Mouse (Mus musculus): Measurements from ENCODE around the gene Armh3. TPM values are rescaled to one million over a fixed set of nuclear protein-coding genes. Genes with fewer than 3 reads are reported as not detected.

Armh3 gene
- polyA plus RNA-seq, 1 experiment from 2014 or later, result 13.6 TPM

DNA sequence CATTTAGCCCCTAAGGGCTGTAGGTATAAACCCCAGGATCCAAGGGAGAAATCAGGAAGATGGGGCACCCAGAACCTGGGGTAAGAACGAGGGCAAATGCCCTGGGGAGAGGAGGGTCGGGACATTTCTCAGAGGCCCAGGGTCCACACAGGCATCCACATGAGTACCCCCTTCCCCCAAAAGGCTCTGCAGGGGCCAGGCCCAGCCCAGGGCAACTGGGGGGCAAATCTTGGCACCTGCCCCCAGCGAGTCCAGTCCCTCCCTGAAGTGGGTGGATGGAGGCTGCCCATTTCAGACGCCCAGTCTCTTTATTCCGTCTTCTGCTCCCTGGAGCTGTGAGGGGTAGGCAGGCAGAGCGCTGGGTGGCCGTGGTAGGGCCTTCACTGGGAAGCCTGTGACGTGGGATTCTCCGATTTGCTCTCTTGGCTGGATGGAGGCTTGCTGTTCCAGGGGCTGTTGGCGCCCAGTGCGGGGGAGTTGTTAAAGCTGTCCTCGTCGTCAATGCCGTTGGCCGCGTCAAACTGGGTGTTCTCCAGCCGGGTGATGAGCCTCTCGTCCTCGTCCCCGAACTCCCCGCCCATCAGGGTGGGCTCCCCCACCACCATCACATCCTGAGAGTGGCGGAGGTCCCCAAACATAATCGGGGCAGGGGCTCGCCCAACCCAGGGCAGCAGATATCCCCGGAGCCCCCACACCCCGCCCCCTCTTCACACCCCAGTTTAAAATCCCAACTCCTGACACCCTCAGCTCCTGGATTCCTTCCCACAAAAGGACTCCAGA lies 34.6 kb upstream of the Armh3 start:
- H3K9ac ChIP-seq, result no peak overlapping the region
- H3K4me2 ChIP-seq, result no peak overlapping the region
- H3K4me1 ChIP-seq (replicated peaks), result peaks cover 23% of the 10 kb centered on the region
- no peak for ATAC-seq (ENCODE audit: insufficient number of reproducible peaks, low FRiP score)
- no peak overlapping the region for H3K27ac ChIP-seq (ENCODE audit: poor library complexity, severe bottlenecking)
- H3K27me3 ChIP-seq (replicated peaks), result no peaks in the 10 kb centered on the region
- peaks cover 7% of the 10 kb centered on the region for H3K9me3 ChIP-seq (replicated peaks)
- WGBS, result 88% methylated on average over 26 of the region's 26 CpGs
- H3K4me3 ChIP-seq, result no peak overlapping the region
- peaks cover 71% of the 10 kb centered on the region for H3K36me3 ChIP-seq

GRCm38 (mm10) chr19:46031689-46032432 lies 33.6 kb upstream of the Armh3 start:
- 77% methylated on average over 9 of the region's 9 CpGs for WGBS

DNA sequence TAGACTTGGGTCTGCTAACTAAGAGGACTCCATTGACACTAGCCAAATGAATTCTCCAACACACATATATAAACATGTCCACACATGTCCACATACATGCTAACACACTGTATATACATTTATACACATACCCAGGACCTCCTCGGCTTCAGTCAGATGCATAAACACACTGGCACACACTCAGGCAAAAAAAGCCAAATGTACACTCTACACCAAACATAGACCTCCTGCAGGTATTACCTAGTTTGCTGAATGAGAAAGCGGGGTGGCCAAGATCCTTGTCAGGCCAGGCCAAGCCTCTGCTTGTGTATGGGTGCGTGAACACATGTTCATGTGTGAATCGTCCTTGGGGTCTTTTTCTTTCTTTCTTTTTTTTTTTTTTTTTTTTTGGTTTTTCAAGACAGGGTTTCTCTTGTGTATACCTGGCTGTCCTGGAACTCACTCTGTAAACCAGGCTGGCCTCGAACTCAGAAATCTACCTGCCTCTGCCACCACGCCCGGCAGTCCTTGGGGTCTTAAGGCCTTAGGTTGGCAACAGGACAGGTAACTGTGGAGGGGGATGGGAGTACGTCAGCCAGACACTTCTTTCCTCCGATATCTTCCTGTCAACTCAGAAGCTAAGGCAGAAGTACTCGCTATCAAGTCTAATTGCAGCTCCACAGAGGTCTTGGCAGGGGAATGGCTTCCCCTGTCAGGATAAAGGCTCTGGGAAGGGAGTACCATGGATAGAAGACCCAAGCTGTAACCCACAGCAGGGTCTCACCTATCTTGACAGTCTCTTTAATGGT lies 32.1 kb upstream of the Armh3 start:
- H3K9me3 ChIP-seq (replicated peaks), result peaks cover 7% of the 10 kb centered on the region
- ATAC-seq (ENCODE audit: insufficient number of reproducible peaks, low FRiP score), result no peak
- WGBS, result 88% methylated on average over 10 of the region's 10 CpGs
- no peak overlapping the region for H3K4me3 ChIP-seq
- no peak overlapping the region for H3K4me2 ChIP-seq
- H3K27me3 ChIP-seq (replicated peaks), result no peaks in the 10 kb centered on the region
- no peak overlapping the region for H3K27ac ChIP-seq (ENCODE audit: poor library complexity, severe bottlenecking)
- no peak overlapping the region for H3K9ac ChIP-seq
- peaks cover 15% of the 10 kb centered on the region for H3K4me1 ChIP-seq (replicated peaks)
- peaks cover 56% of the 10 kb centered on the region for H3K36me3 ChIP-seq

More at GRCm38 (mm10) chr19:46031689-46032432, 33.6 kb upstream of the Armh3 start:
- ATAC-seq (ENCODE audit: insufficient number of reproducible peaks, low FRiP score), result no peak
- Histone ChIP-seq H3K27ac (ENCODE audit: poor library complexity, severe bottlenecking) (no peak overlapping the region), H3K27me3 (replicated peaks) (no peaks in the 10 kb centered on the region), H3K36me3 (peaks cover 70% of the 10 kb centered on the region), H3K9ac (no peak overlapping the region), H3K4me1 (replicated peaks) (peaks cover 17% of the 10 kb centered on the region), H3K4me3 (no peak overlapping the region), H3K9me3 (replicated peaks) (peaks cover 7% of the 10 kb centered on the region), H3K4me2 (no peak overlapping the region)

DNA sequence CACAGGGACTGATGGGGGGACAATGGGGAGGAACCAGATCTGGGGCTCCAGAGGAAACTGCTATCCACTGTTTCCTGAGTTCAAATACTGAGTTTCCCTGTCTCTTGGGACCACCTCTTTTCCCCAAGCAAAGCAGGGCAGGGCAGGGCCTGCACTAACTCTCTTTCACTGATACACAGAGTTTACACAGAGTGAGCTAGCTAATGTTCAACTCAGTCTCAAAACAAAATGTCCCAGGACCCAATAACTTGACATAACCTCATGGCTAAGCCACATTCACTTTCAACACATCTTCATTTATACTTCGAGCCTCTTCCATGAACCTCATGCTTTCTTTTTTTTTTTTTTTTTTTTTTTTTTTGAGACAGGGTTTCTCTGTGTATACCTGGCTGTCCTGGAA lies 31.4 kb upstream of the Armh3 start:
- Histone ChIP-seq H3K27ac (ENCODE audit: poor library complexity, severe bottlenecking) (no peak overlapping the region), H3K4me2 (no peak overlapping the region), H3K27me3 (replicated peaks) (no peaks in the 10 kb centered on the region), H3K36me3 (peaks cover 49% of the 10 kb centered on the region), H3K4me3 (no peak overlapping the region), H3K4me1 (replicated peaks) (peaks cover 15% of the 10 kb centered on the region), H3K9me3 (replicated peaks) (peaks cover 7% of the 10 kb centered on the region), H3K9ac (no peak overlapping the region)
- no peak for ATAC-seq (ENCODE audit: insufficient number of reproducible peaks, low FRiP score)
- 96% methylated on average over 1 of the region's 1 CpGs for WGBS

- Histone ChIP-seq H3K9ac (no peak overlapping the region), H3K27me3 (replicated peaks) (no peaks in the 10 kb centered on the region), H3K4me3 (no peak overlapping the region), H3K4me2 (no peak overlapping the region), H3K4me1 (replicated peaks) (peaks cover 15% of the 10 kb centered on the region), H3K36me3 (peaks cover 40% of the 10 kb centered on the region), H3K27ac (ENCODE audit: poor library complexity, severe bottlenecking) (no peak overlapping the region), H3K9me3 (replicated peaks) (peaks cover 7% of the 10 kb centered on the region)
- 62% methylated on average over 11 of the region's 11 CpGs for WGBS
- ATAC-seq (ENCODE audit: insufficient number of reproducible peaks, low FRiP score), result no peak
Observed at GRCm38 (mm10) chr19:46028747-46029320, 30.5 kb upstream of the Armh3 start.

GRCm38 (mm10) chr19:46026567-46026966 lies 28.3 kb upstream of the Armh3 start:
- H3K36me3 ChIP-seq, result peaks cover 18% of the 10 kb centered on the region
- H3K9me3 ChIP-seq (replicated peaks), result peaks cover 7% of the 10 kb centered on the region
- no peaks in the 10 kb centered on the region for H3K27me3 ChIP-seq (replicated peaks)
- no peak overlapping the region for H3K9ac ChIP-seq
- no peak for ATAC-seq (ENCODE audit: insufficient number of reproducible peaks, low FRiP score)
- 46% methylated on average over 8 of the region's 8 CpGs for WGBS
- no peak overlapping the region; the same call in 1 of the 2 replicates for H3K4me2 ChIP-seq
- peak overlapping the region; percentile 16; the same call in 1 of the 2 replicates for H3K27ac ChIP-seq (ENCODE audit: poor library complexity, severe bottlenecking)
- no peak overlapping the region for H3K4me3 ChIP-seq
- peaks cover 15% of the 10 kb centered on the region for H3K4me1 ChIP-seq (replicated peaks)

DNA sequence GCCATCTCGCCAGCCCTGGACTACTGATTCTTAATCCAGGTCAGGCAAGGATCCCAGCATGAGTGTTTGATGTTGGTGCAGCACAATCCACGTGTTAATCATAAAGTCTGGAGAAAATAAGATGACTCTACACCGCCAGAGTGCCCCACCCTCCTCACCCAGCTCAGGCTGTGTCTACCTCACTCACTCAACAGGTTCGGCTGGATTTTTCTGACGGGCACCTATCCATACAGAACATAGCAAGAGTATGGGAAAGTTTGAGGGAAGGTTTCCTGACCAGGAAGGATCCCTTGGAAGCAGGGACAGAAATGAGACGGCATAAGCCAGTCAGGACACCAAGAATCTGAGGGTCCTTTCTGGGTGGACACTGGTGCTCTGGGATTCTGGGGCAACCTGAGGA lies 26.7 kb upstream of the Armh3 start:
- Histone ChIP-seq H3K27ac (ENCODE audit: poor library complexity, severe bottlenecking) (no peak overlapping the region), H3K4me1 (replicated peaks) (peaks cover 15% of the 10 kb centered on the region), H3K9me3 (replicated peaks) (peaks cover 7% of the 10 kb centered on the region), H3K4me2 (no peak overlapping the region), H3K4me3 (no peak overlapping the region), H3K27me3 (replicated peaks) (no peaks in the 10 kb centered on the region), H3K9ac (no peak overlapping the region), H3K36me3 (peaks cover 5% of the 10 kb centered on the region)
- 72% methylated on average over 6 of the region's 6 CpGs for WGBS
- no peak for ATAC-seq (ENCODE audit: insufficient number of reproducible peaks, low FRiP score)

GRCm38 (mm10) chr19:46016023-46016422 lies 17.7 kb upstream of the Armh3 start:
- H3K4me2 ChIP-seq, result no peak overlapping the region
- H3K4me3 ChIP-seq, result no peak overlapping the region
- H3K4me1 ChIP-seq (replicated peaks), result no peaks in the 10 kb centered on the region
- no peaks in the 10 kb centered on the region for H3K36me3 ChIP-seq
- no peak overlapping the region for H3K9ac ChIP-seq
- no peak for ATAC-seq (ENCODE audit: insufficient number of reproducible peaks, low FRiP score)
- 84% methylated on average over 2 of the region's 2 CpGs for WGBS
- H3K27ac ChIP-seq (ENCODE audit: poor library complexity, severe bottlenecking), result no peak overlapping the region
- H3K27me3 ChIP-seq (replicated peaks), result no peaks in the 10 kb centered on the region
- no peaks in the 10 kb centered on the region; the same call in 1 of the 2 replicates for H3K9me3 ChIP-seq (replicated peaks)

DNA sequence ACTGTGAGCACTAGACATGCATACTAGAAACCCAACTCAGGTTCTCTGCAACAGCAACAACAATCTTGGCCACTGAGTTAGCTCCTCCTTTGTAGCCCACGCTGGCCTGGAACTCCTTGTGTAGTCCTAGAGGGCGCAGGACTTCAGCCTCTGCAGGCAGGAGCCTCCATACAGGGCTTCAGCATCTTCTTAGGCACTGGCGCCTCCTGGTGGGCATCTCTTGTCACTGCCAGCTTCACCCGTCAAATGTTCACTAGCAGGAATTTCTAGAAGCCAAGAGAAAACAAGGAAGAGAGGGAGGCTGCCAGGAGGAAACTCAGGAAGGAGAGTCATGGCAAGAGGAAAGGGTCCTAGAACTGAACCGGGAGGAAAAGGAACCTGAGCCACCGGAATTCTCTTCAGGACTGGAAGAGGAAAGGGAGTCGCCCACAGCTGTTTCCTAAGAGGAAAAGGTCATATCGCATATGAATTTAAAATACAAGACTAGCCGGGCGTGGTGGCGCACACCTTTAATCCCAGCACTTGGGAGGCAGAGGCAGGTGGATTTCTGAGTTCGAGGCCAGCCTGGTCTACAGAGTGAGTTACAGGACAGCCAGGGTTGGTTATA lies 16.4 kb upstream of the Armh3 start:
- H3K9ac ChIP-seq, result no peak overlapping the region
- H3K4me2 ChIP-seq, result no peak overlapping the region
- no peaks in the 10 kb centered on the region for H3K4me1 ChIP-seq (replicated peaks)
- H3K27me3 ChIP-seq (replicated peaks), result no peaks in the 10 kb centered on the region
- 35% methylated on average over 12 of the region's 12 CpGs for WGBS
- H3K4me3 ChIP-seq, result no peak overlapping the region
- ATAC-seq (ENCODE audit: insufficient number of reproducible peaks, low FRiP score), result peak; percentile 81
- no peak overlapping the region for H3K27ac ChIP-seq (ENCODE audit: poor library complexity, severe bottlenecking)
- H3K9me3 ChIP-seq (replicated peaks), result no peaks in the 10 kb centered on the region; the same call in 1 of the 2 replicates
- no peaks in the 10 kb centered on the region for H3K36me3 ChIP-seq

DNA sequence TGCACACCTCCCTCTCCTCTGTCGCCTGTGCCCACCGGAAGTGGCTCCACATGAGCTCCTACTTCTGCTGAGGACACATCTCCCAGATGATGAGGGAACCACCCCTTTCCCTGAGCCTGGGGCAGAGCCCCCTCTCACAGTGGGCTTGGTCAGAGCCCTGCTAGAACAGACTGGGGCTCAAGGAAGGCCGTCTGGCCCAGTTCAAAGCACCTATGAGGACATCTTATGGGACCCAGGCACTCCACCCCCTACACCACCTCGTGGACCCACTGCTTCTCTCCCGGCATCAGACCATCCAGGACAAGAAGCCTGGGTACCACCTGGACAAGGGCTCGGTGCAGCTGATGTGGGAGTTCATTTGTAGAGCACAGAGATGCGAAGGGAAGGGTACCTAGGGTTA lies 7.4 kb upstream of the Armh3 start:
- Histone ChIP-seq H3K4me2 (no peak overlapping the region), H3K27ac (ENCODE audit: poor library complexity, severe bottlenecking) (no peak overlapping the region), H3K27me3 (replicated peaks) (no peaks in the 10 kb centered on the region), H3K4me3 (no peak overlapping the region), H3K4me1 (replicated peaks) (peaks cover 16% of the 10 kb centered on the region), H3K36me3 (peaks cover 15% of the 10 kb centered on the region), H3K9me3 (replicated peaks) (no peaks in the 10 kb centered on the region), H3K9ac (no peak overlapping the region)
- 83% methylated on average over 7 of the region's 7 CpGs for WGBS
- ATAC-seq (ENCODE audit: insufficient number of reproducible peaks, low FRiP score), result no peak
